Mouse (Mus musculus) hematopoietic stem cell, adult 5-6 weeks (primary cell): ENCODE results near the gene Ninl. TPM values are rescaled to one million over a fixed set of nuclear protein-coding genes. Genes with fewer than 3 reads are reported as not detected.

ENCODE experiments used
- ATAC-seq, 2 experiments: fragments of 125-278 bp in 1 of 2; replicated peaks in 1 of 2; 2 replicates each; pipeline ENCODE4 v1.8.0; 2016 to 2017; ENCODE audit warnings: inconsistent platforms in 2 of 2, mild to moderate bottlenecking in 2 of 2, moderate number of reproducible peaks in 2 of 2, low read depth in 1 of 2, moderate TSS enrichment in 1 of 2; ENCODE audit not compliant: low FRiP score in 2 of 2, poor library complexity in 2 of 2, severe bottlenecking in 2 of 2, insufficient read depth in 1 of 2, low TSS enrichment in 1 of 2
- total RNA-seq: library from RNA; stranded (forward); fragments of 172-1452, 232-1000 nt; gene quantifications from 2 replicates; pipeline ENCODE4 v1.2.3, GENCODE M21; 2017

Ninl gene
- total RNA-seq, 1 experiment from 2014 or later = 1.7 TPM

DNA sequence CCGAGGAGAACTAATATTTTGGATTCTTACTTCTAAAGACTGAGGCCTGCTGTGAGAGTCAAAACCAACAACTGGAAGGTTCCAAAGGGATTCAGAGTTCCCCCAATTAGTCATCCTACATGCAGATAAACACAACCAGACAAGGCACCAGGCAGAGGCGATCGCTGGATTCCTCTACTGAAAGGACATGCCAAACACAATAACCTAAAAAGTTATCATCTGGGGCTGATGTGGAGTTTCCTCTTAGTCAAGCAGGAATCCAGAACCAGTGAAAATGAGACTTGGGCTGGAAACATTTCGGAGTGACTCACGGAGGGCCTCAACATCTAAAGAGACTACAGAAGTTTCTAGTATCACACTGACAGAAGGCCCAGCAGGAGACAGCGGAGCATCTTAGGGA lies 35.4 kb downstream of the Ninl start:
- no peak for ATAC-seq

DNA sequence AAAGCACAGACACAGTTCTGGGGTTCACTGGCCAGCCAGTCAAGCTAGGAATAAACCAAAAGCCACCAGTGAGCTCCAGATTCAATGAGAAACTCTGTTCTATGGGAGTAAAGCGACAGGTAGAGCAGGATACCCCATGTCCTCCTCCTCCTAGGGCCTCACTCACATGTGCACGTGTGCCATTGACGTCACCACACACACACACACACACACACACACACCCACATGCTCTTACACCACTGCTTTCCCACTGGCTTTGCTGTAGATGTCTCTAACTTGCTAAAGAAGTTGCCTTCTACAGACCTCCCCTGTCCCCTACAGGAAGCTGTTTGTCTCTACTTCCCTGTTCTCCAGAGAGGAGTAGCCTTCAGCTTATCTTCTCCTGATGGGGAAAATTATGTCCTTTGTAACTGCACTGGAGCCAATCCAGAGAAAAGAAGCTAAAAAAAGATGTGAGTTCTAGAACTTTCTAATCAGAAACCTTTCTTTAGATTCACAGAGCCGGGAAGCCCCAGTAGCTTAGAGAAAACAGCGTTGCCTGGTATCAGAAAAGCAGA lies 37.5 kb downstream of the Ninl start:
- ATAC-seq = no peak

DNA sequence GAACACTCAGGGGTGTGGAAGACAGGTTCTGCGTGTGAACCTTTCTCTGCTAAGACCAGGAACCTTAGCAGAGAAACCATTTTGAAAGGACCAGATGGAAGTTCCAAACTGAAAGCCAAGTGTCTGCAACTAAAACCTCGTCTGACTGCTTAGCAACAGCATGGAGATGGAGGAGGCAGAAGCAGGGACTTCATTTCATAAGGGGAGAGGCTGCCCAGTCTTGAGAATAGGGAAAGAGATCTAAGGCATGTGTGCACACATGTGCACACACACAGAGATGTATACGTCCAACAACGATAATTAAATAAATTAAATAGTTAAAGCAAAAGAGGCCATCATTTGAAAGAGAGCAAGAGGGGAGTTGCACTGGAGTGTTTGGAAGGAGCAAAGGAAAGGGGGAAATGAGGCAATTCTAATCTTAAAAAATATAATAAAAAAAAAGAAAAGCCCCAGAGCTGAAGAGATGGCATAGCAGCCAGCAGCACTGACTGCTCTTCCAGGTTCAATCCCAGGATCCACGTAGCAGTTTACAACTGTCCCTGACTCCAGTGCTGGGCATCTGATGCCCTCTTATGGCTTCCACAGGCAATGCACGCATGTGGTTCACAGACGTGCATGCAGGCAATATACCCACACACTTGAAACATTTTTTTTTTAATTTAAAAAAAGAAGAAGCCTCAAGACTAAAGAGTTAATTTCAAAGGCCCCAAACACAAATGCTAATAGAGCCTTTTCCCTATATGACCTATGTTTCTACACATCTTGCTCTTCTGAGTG lies 38.6 kb downstream of the Ninl start:
- ATAC-seq = peak; percentile 83 to 85

DNA sequence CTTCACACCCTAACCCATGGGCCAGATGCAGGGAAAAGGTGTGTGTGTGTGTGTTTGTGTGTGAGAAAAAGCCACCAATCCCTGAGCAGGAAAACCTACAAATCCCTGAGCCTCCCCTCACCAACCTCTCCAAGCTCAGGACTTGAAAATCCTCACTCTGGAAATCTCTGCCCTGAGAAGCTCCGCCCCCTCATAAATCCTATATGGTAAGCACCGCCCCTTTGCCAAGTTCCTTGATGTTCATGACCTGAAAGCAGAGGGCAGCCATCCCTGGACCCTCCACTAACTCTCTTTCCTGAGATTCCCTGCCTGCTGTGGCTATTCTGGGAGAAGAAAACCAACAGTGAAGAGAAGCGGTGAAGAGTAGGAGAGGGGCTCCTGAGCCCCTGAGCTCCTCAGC lies 40.2 kb downstream of the Ninl start:
- no peak for ATAC-seq

DNA sequence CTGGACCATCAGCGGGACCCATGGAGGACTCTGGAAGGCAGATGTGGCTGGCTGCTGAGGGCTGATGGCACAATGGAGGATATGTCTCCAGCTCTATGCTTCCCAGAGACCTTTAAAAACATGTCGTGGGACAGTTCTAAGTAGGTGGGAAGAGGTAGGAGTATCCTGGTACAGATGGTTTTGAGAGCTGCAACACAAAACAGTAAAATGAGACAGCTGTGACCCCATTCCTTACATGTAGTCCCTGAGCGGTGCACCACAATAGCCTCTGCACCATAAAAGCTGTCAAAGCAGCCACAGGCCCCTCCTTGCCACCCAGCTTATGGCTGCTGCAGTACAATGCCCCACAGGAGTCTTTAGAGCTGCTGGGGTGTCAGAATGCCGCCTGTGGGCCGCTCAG lies 41.6 kb downstream of the Ninl start:
- no peak for ATAC-seq

DNA sequence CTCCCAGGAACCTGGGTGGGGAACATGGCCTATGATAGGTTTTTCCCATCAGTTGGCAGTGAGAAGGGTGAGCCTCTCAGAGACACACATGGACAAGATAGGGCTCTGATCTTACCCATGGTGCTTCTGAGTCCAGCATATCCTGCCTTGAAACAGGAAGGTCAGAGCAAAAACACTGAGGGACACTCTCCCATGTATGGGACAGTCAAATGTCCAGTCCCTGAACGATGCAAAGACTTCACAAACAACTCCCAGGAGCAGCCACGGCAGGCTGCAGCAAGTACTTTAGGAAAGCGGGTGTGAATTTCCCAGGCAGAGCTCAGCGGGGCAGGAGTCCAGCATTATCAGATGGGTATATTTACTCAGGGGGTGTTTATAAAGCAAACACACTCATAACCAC lies 43.9 kb downstream of the Ninl start:
- ATAC-seq = no peak

DNA sequence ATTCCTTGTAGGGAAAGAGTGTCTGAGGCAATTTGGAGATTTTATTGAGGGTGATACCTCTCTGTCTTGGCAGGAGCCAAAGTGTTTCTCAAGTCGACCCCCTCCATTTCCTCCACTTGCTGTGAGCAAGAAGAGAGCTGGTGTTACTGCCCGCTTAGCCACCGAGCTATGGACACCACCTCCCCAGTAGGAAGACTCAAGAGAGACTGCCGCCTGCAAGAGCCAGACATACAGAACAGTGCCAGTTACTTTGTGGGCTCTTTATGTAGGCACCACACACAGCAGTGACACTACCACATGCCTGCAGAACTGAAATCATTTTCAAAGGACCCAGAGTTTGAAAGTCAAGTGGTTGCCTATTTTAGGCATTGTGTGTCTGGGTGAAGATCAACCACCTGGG lies 48.1 kb downstream of the Ninl start:
- ATAC-seq = no peak

DNA sequence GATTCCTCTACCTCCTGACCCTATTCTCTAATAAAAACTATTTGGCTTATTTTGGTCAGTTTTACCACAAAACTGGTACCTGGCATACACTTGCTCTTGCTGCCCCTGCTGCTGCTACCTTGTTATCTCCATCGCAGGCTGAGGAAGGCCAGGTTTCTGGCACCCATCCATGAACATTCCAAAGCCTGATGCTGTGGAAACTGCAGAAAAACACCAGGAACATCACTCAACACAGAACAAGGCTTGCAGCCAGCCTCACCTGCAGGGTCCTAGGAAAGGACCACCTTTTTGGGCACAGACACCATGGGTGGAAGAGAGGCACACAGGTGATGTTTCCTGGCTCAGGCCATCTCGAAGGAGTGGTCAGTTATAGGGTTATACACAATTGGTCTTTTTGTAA lies 48.7 kb downstream of the Ninl start:
- ATAC-seq = no peak

DNA sequence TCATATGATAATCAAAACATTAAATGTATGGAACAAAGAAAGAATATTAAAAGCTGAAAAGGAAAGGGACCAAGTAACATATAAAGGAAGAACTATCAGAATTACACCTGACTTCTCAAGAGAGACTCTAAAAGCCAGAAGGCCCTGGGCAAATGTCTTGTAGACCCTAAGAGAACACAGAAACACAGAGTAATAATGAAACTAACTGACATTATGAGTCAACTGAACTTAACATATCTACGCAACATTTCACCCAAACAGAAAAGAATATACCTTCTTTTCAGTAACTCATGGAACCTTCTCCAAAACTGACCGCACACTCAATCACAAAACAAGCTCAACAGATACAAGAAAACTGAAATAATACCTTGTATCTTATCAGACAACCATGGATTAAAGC lies 53.8 kb downstream of the Ninl start:
- no peak for ATAC-seq

DNA sequence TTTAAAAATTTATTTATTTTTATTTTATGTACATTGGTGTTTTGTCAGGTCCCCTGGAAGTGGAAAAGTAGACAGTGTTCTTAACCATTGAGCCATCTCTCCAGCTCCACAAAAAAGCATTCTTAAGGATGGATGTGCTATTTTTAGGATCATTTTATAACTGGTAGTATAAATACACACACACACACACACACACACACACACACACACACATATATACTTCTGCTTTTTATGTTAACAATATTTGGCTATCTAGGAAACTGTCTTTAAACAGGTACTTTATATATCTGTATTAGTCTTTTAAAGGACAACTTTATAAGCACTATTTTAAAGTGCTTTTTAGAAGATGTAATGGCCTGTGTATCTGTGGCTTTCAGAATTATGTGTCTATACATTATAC lies 57.1 kb downstream of the Ninl start:
- no peak for ATAC-seq

DNA sequence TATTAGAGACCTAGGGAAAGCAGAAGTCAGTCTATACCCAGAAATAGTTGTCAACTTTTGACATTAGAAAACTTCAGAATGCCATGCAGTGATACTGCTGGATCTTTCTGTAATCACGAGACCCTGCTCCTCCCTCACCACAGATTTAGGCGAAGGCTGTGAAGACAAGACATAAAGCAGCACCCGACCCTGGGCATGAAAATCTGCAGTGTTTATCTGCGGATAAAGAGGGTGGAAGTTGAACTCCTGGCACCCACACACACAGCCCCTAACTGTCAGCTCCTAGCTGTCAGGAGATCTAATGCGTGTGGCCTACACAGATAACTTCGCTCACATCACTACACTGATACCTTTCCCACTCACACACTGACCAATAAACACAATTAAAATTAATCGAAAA lies 57.7 kb downstream of the Ninl start:
- ATAC-seq = no peak

DNA sequence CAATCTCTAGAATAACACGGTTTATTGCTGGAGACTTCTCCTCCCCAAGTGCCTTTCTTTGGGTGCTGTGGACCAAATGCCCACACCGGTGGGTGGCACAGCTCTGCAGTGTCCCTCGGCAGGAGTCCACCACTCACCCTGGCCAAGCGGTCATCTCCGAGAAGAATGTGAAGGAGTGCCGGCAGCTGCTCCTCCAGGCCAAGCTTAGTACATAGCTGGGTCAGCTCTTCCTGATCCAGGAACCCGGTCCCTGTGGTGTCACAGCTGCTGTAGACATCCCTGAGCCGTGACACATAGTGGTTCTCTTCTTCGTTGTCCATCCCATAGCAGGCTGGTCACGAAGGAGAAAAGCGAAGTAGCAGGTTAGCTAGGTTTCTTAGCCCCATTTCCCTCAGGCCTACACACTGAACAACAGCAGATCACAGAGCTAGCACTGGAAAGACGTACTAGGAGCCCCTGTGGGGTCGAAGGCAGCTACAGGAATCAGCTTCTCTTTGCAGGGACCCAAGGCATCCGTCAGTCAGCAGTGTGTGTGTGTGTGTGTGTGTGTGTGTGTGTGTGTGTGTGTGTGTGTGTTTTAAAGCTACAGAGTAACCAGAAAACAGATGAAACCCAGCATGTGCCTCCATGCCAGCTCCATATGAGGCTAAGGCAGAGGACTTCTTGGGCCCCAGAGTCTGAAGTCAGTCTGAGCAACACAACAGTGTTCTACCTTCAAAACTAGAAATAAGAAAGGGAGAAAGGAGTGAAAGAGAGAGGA lies 59.1 kb downstream of the Ninl start:
- ATAC-seq = no peak

DNA sequence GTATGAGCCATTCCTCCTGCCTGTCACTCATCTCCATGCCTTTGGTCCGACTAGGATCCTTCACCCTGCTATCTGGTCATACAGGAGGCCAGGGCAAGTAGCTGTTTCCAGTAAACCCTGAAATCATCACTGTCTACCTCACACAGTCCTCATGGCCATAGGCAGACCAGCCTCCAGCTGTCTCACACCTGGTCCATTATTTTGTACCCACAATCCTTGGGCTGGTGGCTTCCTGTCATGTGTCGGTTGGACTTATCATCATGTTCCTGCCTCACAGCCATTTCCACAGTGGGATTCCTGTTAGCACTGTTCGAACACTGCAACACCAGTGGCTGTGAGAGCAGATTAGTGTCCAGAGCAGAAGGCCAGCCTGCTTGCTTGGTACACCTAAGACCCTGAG lies 60.4 kb downstream of the Ninl start:
- no peak for ATAC-seq

DNA sequence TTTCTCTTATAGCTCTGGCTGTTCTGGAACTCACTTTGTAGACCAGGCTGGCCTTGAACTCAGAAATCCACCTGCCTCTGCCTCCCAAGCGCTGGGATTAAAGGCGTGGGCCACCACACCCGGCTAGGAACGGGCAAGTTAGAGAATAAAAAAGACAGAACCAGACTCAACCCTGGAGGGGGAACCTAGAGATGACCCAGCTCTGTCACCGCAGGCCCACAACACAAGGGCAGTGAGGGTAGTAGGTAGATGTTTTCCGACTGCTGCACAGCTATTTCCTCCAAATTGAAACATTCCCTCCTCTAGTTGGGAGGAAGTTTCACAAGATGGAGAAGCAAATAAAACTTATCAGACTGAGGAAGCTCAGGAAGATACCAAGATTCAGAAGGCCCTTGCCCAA lies 61.5 kb downstream of the Ninl start:
- ATAC-seq = no peak

DNA sequence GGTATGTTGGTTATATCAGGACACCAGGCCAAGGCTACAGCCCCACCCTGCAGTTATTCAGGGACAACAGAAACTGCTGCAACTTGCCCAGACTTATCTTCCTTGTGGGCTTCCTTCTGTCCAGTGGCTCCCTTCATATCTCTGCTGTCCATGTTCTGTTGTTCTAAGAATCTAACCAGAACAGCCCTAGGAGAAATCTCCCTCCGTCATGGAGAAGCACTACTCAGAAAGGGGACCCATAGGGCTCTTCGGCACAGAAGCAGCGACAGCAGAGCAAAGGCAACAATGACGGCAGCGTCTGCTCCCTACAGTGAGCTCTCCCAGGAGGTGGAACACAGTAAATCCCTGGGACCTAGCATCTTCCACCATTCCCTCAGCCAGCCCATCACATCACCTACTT lies 62.3 kb downstream of the Ninl start:
- peak in 1 of 2 experiments; percentile 29; a peak in 1 of 4 replicates for ATAC-seq

DNA sequence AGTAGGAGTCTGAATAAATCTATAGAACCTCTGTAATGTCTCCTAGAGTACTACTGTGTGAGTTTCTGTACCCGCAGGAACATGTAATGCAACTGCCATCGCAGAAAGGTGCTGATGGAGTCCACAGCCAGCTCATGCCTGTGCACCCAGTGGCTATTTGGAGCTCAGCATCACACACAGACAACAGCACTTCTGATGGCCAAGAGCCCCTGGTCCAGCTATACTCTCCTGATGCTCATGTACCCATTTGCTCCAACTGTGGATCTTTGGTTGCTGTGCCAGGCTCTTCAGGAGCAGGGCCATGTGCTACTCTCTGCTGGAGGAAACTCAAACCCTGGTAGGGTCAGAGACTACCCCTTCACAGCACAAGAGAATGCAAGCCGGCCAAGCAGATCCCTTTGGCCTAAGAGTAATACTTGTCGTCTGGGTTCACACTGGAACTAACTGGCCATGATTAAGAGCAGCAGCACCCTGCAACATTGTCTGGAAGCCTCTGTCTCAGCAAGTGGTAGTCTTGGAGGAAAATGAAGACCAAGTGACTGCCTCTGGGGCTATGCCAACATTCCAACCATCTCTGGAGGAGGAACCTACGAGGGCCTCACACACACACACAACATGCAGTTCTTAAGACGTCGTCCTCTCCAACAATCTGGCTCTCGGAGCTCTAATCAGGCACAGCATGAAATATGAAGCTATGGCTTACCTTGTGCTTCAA lies 65.6 kb downstream of the Ninl start:
- no peak for ATAC-seq

DNA sequence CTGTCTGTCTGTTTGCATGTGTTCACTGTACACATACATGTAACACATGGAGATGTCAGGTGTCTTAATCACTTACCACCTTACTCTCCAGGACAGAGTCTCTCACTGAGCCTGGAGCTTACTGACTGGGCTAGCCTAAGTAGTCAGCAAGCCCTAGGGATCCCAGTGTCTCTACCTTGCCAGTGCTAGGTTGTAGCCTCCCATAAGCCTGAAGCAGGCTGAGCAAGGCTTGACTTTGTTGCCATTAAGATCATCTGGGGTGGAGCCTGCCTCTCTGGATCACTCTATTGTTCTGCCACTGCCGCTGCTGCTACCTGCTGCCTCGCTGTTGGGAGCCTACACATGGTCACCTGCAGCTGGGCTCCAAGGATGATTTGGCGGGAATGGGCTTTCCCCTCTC lies 66.5 kb downstream of the Ninl start:
- ATAC-seq = no peak

DNA sequence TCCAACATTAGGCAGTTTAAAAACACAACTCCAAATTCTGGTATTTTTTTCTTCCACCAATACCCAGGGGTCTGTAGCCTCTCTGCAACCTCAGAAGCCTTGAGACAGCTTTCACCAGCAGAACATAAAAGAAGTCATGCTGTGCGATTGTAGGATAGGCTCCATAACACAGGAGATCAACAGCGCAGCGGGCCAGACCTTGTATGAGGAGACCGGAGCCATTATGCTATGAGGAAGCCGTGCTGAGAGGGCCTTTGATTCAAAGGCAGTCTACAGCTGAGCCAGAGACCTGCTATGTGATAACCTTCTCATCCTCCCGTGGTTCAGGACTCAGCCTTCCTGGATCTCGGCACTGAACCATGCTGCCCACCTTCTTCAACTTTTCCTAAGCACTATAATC lies 67.3 kb downstream of the Ninl start:
- ATAC-seq = no peak
